Mouse (Mus musculus) liver, embryonic 14 days (tissue): Measurements from ENCODE around the gene Tmem238. TPM values are rescaled to one million over a fixed set of nuclear protein-coding genes. Genes with fewer than 3 reads are reported as not detected.

Experiments
- polyA plus RNA-seq: library from polyadenylated mRNA; depleted of rRNA; stranded (reverse); fragments of >200 nt; gene quantifications from 2 replicates; pipeline ENCODE4 v1.2.3, GENCODE M21; 2012; rRNA removed

Gene Tmem238
- polyA plus RNA-seq: 6.5 and 7.0 TPM in 2 replicates

GRCm38 (mm10) chr7:4789436-4789935 is at the start of gene Tmem238:
Tmem238 (minus strand) TSS chr7:4789656.

DNA sequence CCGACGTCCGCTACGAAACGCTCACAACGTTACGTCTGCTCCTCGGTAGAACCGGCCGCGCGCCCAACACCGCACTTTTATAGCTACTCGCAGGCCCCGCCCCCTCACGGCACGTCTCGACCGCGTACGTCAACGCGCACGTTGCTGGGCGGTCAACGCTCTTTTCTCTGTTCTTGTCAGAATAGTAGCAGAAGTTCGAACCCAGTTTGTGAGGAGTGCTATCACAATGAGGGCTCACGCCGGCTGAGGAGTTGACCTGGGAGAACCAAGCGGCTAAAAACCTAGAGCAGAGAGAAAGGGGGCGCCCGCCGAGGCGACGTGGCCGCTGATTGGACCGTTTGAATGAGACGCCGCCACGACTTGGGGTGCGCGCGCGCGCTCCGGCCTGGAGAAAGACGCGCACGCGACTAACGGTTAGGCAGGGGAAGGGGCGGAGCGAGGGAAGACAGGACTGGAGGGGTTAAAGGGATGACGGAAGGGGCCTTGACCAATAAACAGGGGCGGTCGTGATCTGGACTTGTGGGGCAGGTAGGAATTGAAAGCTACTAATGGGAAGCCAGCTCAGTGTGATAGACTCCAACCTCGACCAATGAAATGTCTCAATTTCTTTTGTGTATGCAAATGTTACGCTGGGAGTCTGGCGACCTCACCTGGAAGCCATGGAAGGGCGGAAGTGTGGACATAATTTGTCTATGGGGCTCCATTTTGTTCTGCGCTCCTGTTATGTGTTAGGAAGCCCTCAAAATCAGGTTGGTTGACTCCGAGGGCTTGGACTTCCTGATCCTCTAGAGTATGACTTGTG is 23.0 kb upstream of the Tmem238 start, which contains the start of gene Ube2s:
TSS of gene Ube2s (minus strand) at position 288 of the 802 bp plus-strand sequence.

GRCm38 (mm10) chr7:4792278-4793212 is 3.1 kb upstream of the Tmem238 start, which contains the start of gene Rpl28:
Rpl28 (plus strand) TSS chr7:4792874.

GRCm38 (mm10) chr7:4782759-4783158 is 6.7 kb downstream of the Tmem238 start, which contains the start of the genes Il11 and Tmem190:
Il11 (minus strand) TSS chr7:4782859.
Tmem190 (plus strand) TSS chr7:4782937.

DNA sequence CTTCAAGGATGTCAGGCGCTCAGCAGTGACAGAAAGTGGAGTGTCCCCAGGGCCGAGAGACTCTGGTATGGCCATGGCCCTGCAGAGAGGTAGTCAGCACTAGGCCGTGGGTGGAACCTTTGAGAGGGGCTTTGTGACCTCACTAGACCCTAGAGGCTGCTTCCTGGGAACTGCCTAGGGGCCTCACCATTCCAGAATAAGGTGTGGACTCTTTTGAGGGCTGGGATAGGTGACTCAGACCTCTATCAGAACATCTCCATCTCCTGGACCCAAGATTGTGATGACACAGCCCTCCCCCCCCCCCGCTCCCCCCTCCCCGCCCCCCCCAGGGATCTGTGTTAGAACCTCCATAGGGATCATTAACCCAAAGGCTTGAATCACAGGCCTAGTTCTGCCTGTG is 18.3 kb downstream of the Tmem238 start, which contains the start of gene Fam71e2:
TSS of gene Fam71e2 (minus strand) at position 101 of the 400 bp plus-strand sequence.

GRCm38 (mm10) chr7:4752821-4753570 is 36.5 kb downstream of the Tmem238 start, which contains the start of gene Cox6b2:
Cox6b2 (minus strand) TSS chr7:4753094.

GRCm38 (mm10) chr7:4739544-4740275 is 49.7 kb downstream of the Tmem238 start, which contains the start of gene Kmt5c:
Kmt5c (plus strand) TSS chr7:4740115.

Other genes with a start within 250 kb of the Tmem238 start
- 0.07 and 0.17 TPM in 2 replicates for gene Syt5, start 242.1 kb downstream of the Tmem238 start, polyA plus RNA-seq
- 0.01 TPM in 1 of 2 replicates, not detected in the other for gene Ptprh, start 185.6 kb downstream of the Tmem238 start, polyA plus RNA-seq
- 28.2 and 34.6 TPM in 2 replicates for gene Tmem86b, start 158.2 kb downstream of the Tmem238 start, polyA plus RNA-seq
- gene Ppp6r1, start 130.6 kb downstream of the Tmem238 start, polyA plus RNA-seq: 27.4 and 32.4 TPM in 2 replicates
- gene Hspbp1, start 104.6 kb downstream of the Tmem238 start, polyA plus RNA-seq: 27.9 and 31.5 TPM in 2 replicates
- gene Brsk1, start 99.1 kb downstream of the Tmem238 start, polyA plus RNA-seq: 0.37 and 0.41 TPM in 2 replicates
- gene Tmem150b, start 64.4 kb downstream of the Tmem238 start, polyA plus RNA-seq: 0.30 and 0.32 TPM in 2 replicates
- gene Kmt5c, start 49.5 kb downstream of the Tmem238 start, polyA plus RNA-seq: 68.0 and 81.2 TPM in 2 replicates
- gene Cox6b2, start 36.6 kb downstream of the Tmem238 start, polyA plus RNA-seq: 104 and 108 TPM in 2 replicates
- not detected in 2 replicates for gene Fam71e2, start 18.4 kb downstream of the Tmem238 start, polyA plus RNA-seq
- gene Il11, start 6.8 kb downstream of the Tmem238 start, polyA plus RNA-seq: 0.02 TPM in 2 replicates
- gene Tmem190, start 6.7 kb downstream of the Tmem238 start, polyA plus RNA-seq: not detected in 2 replicates
- 272 and 305 TPM in 2 replicates for gene Rpl28, start 3.2 kb upstream of the Tmem238 start, polyA plus RNA-seq
- gene Ube2s, start 22.9 kb upstream of the Tmem238 start, polyA plus RNA-seq: 224 and 291 TPM in 2 replicates
- 0.01 and 0.02 TPM in 2 replicates for gene Shisa7, start 55.0 kb upstream of the Tmem238 start, polyA plus RNA-seq
- 1.9 and 2.1 TPM in 2 replicates for gene Isoc2b, start 80.6 kb upstream of the Tmem238 start, polyA plus RNA-seq
- 5.9 and 6.6 TPM in 2 replicates for gene Isoc2a, start 87.5 kb upstream of the Tmem238 start, polyA plus RNA-seq
- gene Gm36210, start 116.9 kb upstream of the Tmem238 start, polyA plus RNA-seq: 0.07 and 0.08 TPM in 2 replicates
- gene Zfp628, start 125.6 kb upstream of the Tmem238 start, polyA plus RNA-seq: 2.6 and 2.8 TPM in 2 replicates
- 0.36 and 0.53 TPM in 2 replicates for gene Nat14, start 132.4 kb upstream of the Tmem238 start, polyA plus RNA-seq
- 0.08 and 0.35 TPM in 2 replicates for gene Ssc5d, start 136.1 kb upstream of the Tmem238 start, polyA plus RNA-seq
- not detected in 2 replicates for gene Sbk2, start 174.8 kb upstream of the Tmem238 start, polyA plus RNA-seq
- 0.02 TPM in 1 of 2 replicates, not detected in the other for gene Sbk3, start 181.5 kb upstream of the Tmem238 start, polyA plus RNA-seq
- gene Zfp579, start 206.5 kb upstream of the Tmem238 start, polyA plus RNA-seq: 6.4 and 7.8 TPM in 2 replicates
- 8.2 and 9.0 TPM in 2 replicates for gene Zfp524, start 224.8 kb upstream of the Tmem238 start, polyA plus RNA-seq
- 11.0 and 12.0 TPM in 2 replicates for gene Fiz1, start 225.0 kb upstream of the Tmem238 start, polyA plus RNA-seq
- gene Gm44973, start 225.8 kb upstream of the Tmem238 start, polyA plus RNA-seq: 0.05 and 0.06 TPM in 2 replicates
- 4.9 and 5.9 TPM in 2 replicates for gene Zfp865, start 230.7 kb upstream of the Tmem238 start, polyA plus RNA-seq
- gene Ccdc106, start 230.9 kb upstream of the Tmem238 start, polyA plus RNA-seq: 0.42 and 0.45 TPM in 2 replicates
- not detected in 2 replicates for gene 4632433K11Rik, start 244.5 kb upstream of the Tmem238 start, polyA plus RNA-seq
- 0.83 and 1.1 TPM in 2 replicates for gene Zfp784, start 248.8 kb upstream of the Tmem238 start, polyA plus RNA-seq